Mouse (Mus musculus) gastrocnemius, postnatal 10 days (tissue): Measurements from ENCODE around the gene Liph. TPM values are rescaled to one million over a fixed set of nuclear protein-coding genes. Genes with fewer than 3 reads are reported as not detected.
A peak's percentile ranks its signal among the peaks of the same experiment; 100 is the strongest.
"Not testable (repeated sequence)": the region's sequence is repeated elsewhere in the genome, so short reads cannot be mapped to it uniquely, and the experiment has no call there.

Experiments
- DNase-seq: peaks from one replicate; pipeline ENCODE4 v3.0.0; 2021; ENCODE audit warnings: mixed read lengths
- total RNA-seq, 2 experiments: library from RNA; stranded (reverse); gene quantifications; 2 replicates each; pipeline ENCODE4 v1.2.3; 2021

Liph gene
- total RNA-seq, 2 experiments from 2014 or later: 0.09 TPM; not detected in 1

- DNase-seq: no peak
Measured at GRCm38 (mm10) chr16:21971446-21971845, 24.0 kb downstream of the Liph start.

- DNase-seq: no peak
Measured at GRCm38 (mm10) chr16:21970536-21970935, 24.9 kb downstream of the Liph start.

- no peak for DNase-seq
Measured at GRCm38 (mm10) chr16:21969874-21970273, 25.6 kb downstream of the Liph start.

GRCm38 (mm10) chr16:21965576-21965975, 29.9 kb downstream of the Liph start:
- DNase-seq: no peak

GRCm38 (mm10) chr16:21955591-21955990, 39.9 kb downstream of the Liph start:
- DNase-seq: no peak

GRCm38 (mm10) chr16:21946761-21947715, 48.4 kb downstream of the Liph start, which contains the start of gene Tmem41a:
TSS of gene Tmem41a (minus strand) at chr16:21947552.
- DNase-seq: peak; percentile 90

GRCm38 (mm10) chr16:21928471-21928870, 67.0 kb downstream of the Liph start:
- no peak for DNase-seq

- DNase-seq: no peak
Measured at GRCm38 (mm10) chr16:21916681-21917080, 78.8 kb downstream of the Liph start.

GRCm38 (mm10) chr16:21913347-21913746, 82.1 kb downstream of the Liph start:
- no peak for DNase-seq

GRCm38 (mm10) chr16:21908906-21909305, 86.6 kb downstream of the Liph start:
- DNase-seq: not testable (repeated sequence)

GRCm38 (mm10) chr16:21906902-21907301, 88.6 kb downstream of the Liph start:
- DNase-seq: no peak

GRCm38 (mm10) chr16:21905996-21906395, 89.5 kb downstream of the Liph start:
- no peak for DNase-seq

- DNase-seq: no peak
Measured at GRCm38 (mm10) chr16:21904636-21905035, 90.8 kb downstream of the Liph start.

Other genes with a start within 250 kb of the Liph start
- 1 to 10 TPM; 3.2 to 3.4 TPM for gene Ehhadh, start 207.9 kb downstream of the Liph start, total RNA-seq
- gene Map3k13, start 201.3 kb downstream of the Liph start, total RNA-seq: under 1 TPM; 0.38 to 0.52 TPM
- 1 to 10 TPM; 5.8 to 6.7 TPM for gene Tmem41a, start 48.1 kb downstream of the Liph start, total RNA-seq
- gene Senp2, start 13.8 kb upstream of the Liph start, total RNA-seq: 10 to 100 TPM; 21.2 to 22.6 TPM
- 10 to 100 TPM in 1 of 2 experiments, 1 to 10 TPM in 1; 8.4 to 16.6 TPM for gene Igf2bp2, start 167.6 kb upstream of the Liph start, total RNA-seq